Mouse (Mus musculus) heart, adult 2 months (tissue): Measurements from ENCODE around the gene Spdef. TPM values are rescaled to one million over a fixed set of nuclear protein-coding genes. Genes with fewer than 3 reads are reported as not detected.

Source experiments
- DNase-seq, 2 experiments: peaks; one replicate each; pipeline ENCODE4 v3.0.0; 2021
- H3K27ac ChIP-seq: fragments of 200-600 bp; 2 replicates; pipeline ENCODE4 v1.8.1; 2022
- H3K27me3 ChIP-seq: fragments of 200-500 bp; 2 replicates; pipeline ENCODE4 v1.6.1; 2012; ENCODE audit warnings: mild to moderate bottlenecking, low read length, inconsistent platforms, mixed read lengths; ENCODE audit not compliant: control insufficient read depth, insufficient read depth
- H3K36me3 ChIP-seq: fragments of 200-500 bp; 2 replicates; pipeline ENCODE4 v1.6.1; 2012; ENCODE audit warnings: low read length, inconsistent platforms; ENCODE audit not compliant: control insufficient read depth, insufficient read depth
- H3K4me1 ChIP-seq: fragments of 200-500 bp; 2 replicates; pipeline ENCODE4 v1.6.1; 2011; ENCODE audit warnings: low read length; ENCODE audit not compliant: control insufficient read depth, insufficient read depth
- H3K4me3 ChIP-seq: fragments of 200-600 bp; 2 replicates; pipeline ENCODE4 v1.8.1; 2022
- H3K79me2 ChIP-seq: fragments of 200-500 bp; replicated peaks from 2 replicates; pipeline ENCODE4 v1.6.1; 2012; ENCODE audit warnings: mild to moderate bottlenecking, inconsistent platforms, low read length, moderate library complexity, mixed read lengths; ENCODE audit not compliant: control insufficient read depth, insufficient read depth
- H3K9ac ChIP-seq: fragments of 200-500 bp; 2 replicates; pipeline ENCODE4 v1.6.1; 2012; ENCODE audit warnings: low read depth, mild to moderate bottlenecking, control low read depth, inconsistent platforms, low read length, mixed read lengths
- CTCF ChIP-seq: fragments of 200-600 bp; IDR thresholded peaks from 2 replicates; pipeline ENCODE4 v1.8.1; 2022; ENCODE audit warnings: antibody characterized with exemption, mild to moderate bottlenecking, moderate library complexity
- EP300 ChIP-seq: fragments of 200-500 bp; IDR thresholded peaks from 2 replicates; pipeline ENCODE4 v1.6.1; 2011; ENCODE audit warnings: low read depth, low read length, control low read depth; ENCODE audit not compliant: insufficient read depth
- POLR2A ChIP-seq: fragments of 200-500 bp; IDR thresholded peaks from 2 replicates; pipeline ENCODE4 v1.6.1; 2011; ENCODE audit warnings: mild to moderate bottlenecking, low read depth, low read length, control low read depth; ENCODE audit not compliant: insufficient read depth
- WGBS: fragments of 180-500 bp; shearing (Covaris S2); methylation state at CpG from one replicate; pipeline ENCODE4 v1.1.7; 2018; 5-methylcytosine and 5-hydroxymethylcytosine counted together
- intact Hi-C: fragments of 180-260 bp; cut with DNase I; formaldehyde crosslinking; loops from one replicate; pipeline ENCODE4 v1.15.1; 2025
- long read RNA-seq: library from polyadenylated mRNA; stranded (forward); transcript quantifications from one replicate; pipeline ENCODE4 v2.0.0, GENCODE M21; 2021
- polyA plus RNA-seq: library from polyadenylated mRNA; depleted of rRNA; stranded (reverse); fragments of >200 nt; gene quantifications from 2 replicates; pipeline ENCODE4 v1.2.3, GENCODE M21; 2012; rRNA removed
- total RNA-seq, 2 experiments: library from RNA; stranded (reverse); gene quantifications; 2 replicates each; pipeline ENCODE4 v1.2.3; 2021

Spdef gene
- not detected for total RNA-seq
- 0.09 and 0.21 TPM in 2 replicates for polyA plus RNA-seq
- long read RNA-seq, result 0 reads

GRCm38 (mm10) chr17:27728770-27729169 is at the start of gene Spdef:
Gene Spdef (minus strand): TSS chr17:27728955.
- Histone ChIP-seq H3K4me3 (no peak within 1 kb of the TSS), H3K79me2 (no peaks in the 10 kb centered on the region), H3K27me3 (no peaks in the 10 kb centered on the region), H3K9ac (no peak within 1 kb of the TSS), H3K36me3 (no peaks in the 10 kb centered on the region), H3K27ac (no peak within 1 kb of the TSS), H3K4me1 (no peaks in the 10 kb centered on the region)
- intact Hi-C loops, result no loop called here
- WGBS, result 79% methylated on average over 10 of the region's 10 CpGs
- TF ChIP-seq EP300 (no peak), POLR2A (no peak)
- no peak for DNase-seq

- Histone ChIP-seq H3K4me3 (no peak overlapping the region), H3K27ac (no peak overlapping the region), H3K27me3 (no peaks in the 10 kb centered on the region), H3K9ac (no peak overlapping the region), H3K4me1 (peaks cover 3% of the 10 kb centered on the region), H3K79me2 (peaks cover 2% of the 10 kb centered on the region), H3K36me3 (no peaks in the 10 kb centered on the region)
- DNase-seq, result no peak
- intact Hi-C loops, result no loop called here
- 46% methylated on average over 6 of the region's 6 CpGs for WGBS
- TF ChIP-seq EP300 (no peak), POLR2A (no peak), CTCF (no peak)
Measured at GRCm38 (mm10) chr17:27777823-27778222, 49.1 kb upstream of the Spdef start.

- no peak for DNase-seq
- Histone ChIP-seq H3K27ac (no peak overlapping the region), H3K9ac (no peak overlapping the region), H3K79me2 (peaks cover 2% of the 10 kb centered on the region), H3K4me3 (no peak overlapping the region), H3K4me1 (peaks cover 2% of the 10 kb centered on the region), H3K36me3 (no peaks in the 10 kb centered on the region), H3K27me3 (no peaks in the 10 kb centered on the region)
- intact Hi-C loops, result no loop called here
- 79% methylated on average over 3 of the region's 3 CpGs for WGBS
- no peak for TF ChIP-seq EP300
- no peak for TF ChIP-seq POLR2A
- TF ChIP-seq CTCF, result no peak
Measured at GRCm38 (mm10) chr17:27774198-27774597, 45.4 kb upstream of the Spdef start.

GRCm38 (mm10) chr17:27771616-27772015 is 42.9 kb upstream of the Spdef start:
- 82% methylated on average over 6 of the region's 6 CpGs for WGBS
- no peak overlapping the region for H3K4me3 ChIP-seq
- H3K4me1 ChIP-seq, result no peaks in the 10 kb centered on the region
- H3K27ac ChIP-seq, result no peak overlapping the region
- no peak for TF ChIP-seq EP300
- no peak for TF ChIP-seq POLR2A
- no peak for TF ChIP-seq CTCF
- no peaks in the 10 kb centered on the region for H3K36me3 ChIP-seq
- no peak overlapping the region for H3K9ac ChIP-seq
- H3K79me2 ChIP-seq, result no peaks in the 10 kb centered on the region
- intact Hi-C loops, result no loop called here
- DNase-seq, result no peak
- no peaks in the 10 kb centered on the region for H3K27me3 ChIP-seq

- TF ChIP-seq EP300 (no peak), CTCF (peak; percentile 81)
- intact Hi-C loops, result loop anchor here (5.0 kb wide), 1 partner anchor 67 kb away; no protein-coding TSS in a partner anchor
- Histone ChIP-seq H3K27me3 (no peaks in the 10 kb centered on the region), H3K79me2 (no peaks in the 10 kb centered on the region), H3K36me3 (no peaks in the 10 kb centered on the region), H3K9ac (no peak overlapping the region), H3K27ac (no peak overlapping the region), H3K4me1 (no peaks in the 10 kb centered on the region), H3K4me3 (no peak overlapping the region)
- DNase-seq, result peak; percentile 51 to 75
- WGBS, result 73% methylated on average over 8 of the region's 8 CpGs
Measured at GRCm38 (mm10) chr17:27768817-27769542, 40.2 kb upstream of the Spdef start.

GRCm38 (mm10) chr17:27767543-27767942 is 38.8 kb upstream of the Spdef start:
- Histone ChIP-seq H3K79me2 (no peaks in the 10 kb centered on the region), H3K4me1 (no peaks in the 10 kb centered on the region), H3K27ac (no peak overlapping the region), H3K4me3 (no peak overlapping the region), H3K27me3 (no peaks in the 10 kb centered on the region), H3K36me3 (no peaks in the 10 kb centered on the region), H3K9ac (no peak overlapping the region)
- intact Hi-C loops, result loop anchor here (5.0 kb wide), 1 partner anchor 65 kb away; no protein-coding TSS in a partner anchor
- TF ChIP-seq CTCF (no peak), POLR2A (no peak), EP300 (no peak)
- DNase-seq, result no peak
- WGBS, result 76% methylated on average over 12 of the region's 12 CpGs
